Mouse (Mus musculus) 3T3-L1 (cell line): ENCODE data around the gene 1700003E16Rik.

Source experiments
- DNase-seq: peaks from one replicate; pipeline ENCODE4 v3.0.0-alpha.2; 2015; ENCODE audit warnings: low read depth, low spot score

1700003E16Rik gene

DNA sequence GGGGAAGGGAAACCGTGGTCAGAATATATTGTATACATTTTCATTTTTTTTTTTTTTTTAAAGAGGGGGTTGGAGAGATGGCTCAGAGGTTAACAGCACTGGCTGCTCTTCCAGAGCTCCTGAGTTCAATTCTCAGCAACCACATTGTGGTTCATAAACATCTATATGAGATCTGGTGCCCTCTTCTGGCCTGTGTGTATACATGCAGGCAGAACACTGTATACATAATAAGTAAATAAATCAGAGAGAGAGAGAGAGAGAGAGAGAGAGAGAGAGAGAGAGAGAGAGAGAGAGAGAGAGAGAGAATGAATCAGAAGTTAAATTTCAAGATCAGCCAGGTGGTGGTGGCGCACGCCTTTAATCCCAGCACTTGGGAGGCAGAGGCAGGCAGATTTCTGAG, 3.3 kb downstream of the 1700003E16Rik start:
- DNase-seq, result peak; percentile 92

DNA sequence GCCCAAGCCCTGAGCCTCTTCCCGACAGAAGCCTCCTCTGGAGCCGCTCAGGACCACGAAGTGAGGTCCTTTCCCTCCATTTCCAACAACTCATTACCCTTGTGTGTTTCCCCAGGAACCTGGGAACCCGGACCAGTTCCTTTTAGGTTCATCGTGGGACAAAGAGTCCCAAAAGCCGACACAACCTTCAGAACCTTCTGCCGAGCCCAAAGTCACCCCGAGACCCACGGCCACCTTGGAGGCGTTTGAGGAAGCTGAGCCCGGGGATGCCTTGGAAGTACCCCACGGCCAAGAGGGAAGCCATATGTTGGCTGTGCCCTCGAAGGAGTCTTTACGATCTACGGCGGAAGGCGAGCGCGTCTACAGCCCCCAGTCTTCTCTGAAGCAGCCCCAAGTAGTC, 5.2 kb downstream of the 1700003E16Rik start:
- DNase-seq, result no peak

DNA sequence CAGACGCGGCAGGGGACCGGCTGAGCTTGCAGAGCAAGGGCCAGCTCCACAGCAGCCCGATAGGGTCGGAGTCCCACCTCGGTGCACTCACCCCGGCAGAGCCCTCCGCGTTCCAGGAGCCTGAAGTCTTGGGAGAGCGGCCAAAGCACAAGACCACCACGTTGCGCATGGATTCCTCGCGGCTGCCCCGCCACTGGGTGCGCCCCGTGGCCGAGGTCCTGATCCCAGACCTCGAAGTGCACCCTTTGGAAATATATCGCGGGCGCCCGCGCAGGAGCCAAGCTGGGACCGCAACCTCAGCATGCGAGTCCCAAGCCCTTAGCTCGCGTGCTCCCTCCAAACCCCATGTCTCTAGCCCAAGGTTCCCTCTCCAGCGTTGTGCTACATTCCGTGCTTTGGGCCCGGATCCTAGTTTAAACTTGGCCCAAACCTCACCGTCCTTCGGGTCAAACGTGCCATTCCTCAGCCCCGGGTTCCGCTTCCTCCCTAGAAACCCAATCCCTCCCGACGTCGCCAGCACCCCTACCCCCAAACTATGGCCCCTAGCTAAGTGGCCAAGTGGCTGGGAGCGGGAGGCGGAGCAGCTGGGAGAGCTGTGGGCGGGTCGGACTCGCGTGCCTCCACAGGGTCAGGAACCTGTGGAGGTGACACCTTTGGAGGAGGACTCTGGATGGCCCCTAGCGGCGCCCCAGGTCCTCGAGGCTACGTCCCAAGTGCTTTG, 5.9 kb downstream of the 1700003E16Rik start:
- no peak for DNase-seq

DNA sequence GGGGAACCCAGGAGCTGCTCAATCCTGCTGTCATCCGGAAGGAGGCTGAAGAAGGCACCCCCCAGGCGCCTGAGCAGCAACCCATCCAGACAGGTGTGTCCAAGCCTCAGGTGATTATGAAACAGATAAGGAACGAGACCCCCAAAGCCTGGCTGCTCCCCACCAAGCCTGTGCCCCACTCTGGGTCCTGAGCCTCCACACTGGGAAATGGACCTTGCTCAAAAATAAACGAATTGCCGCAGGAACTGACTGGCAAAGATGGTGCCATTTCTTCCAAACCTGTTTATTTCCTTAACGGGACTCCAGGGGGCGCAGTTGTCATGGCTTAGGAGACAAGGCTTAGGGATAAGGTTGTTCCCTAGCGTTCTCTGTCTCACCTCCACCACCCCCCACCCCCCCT, 6.5 kb downstream of the 1700003E16Rik start:
- DNase-seq, result peak; percentile 82

DNA sequence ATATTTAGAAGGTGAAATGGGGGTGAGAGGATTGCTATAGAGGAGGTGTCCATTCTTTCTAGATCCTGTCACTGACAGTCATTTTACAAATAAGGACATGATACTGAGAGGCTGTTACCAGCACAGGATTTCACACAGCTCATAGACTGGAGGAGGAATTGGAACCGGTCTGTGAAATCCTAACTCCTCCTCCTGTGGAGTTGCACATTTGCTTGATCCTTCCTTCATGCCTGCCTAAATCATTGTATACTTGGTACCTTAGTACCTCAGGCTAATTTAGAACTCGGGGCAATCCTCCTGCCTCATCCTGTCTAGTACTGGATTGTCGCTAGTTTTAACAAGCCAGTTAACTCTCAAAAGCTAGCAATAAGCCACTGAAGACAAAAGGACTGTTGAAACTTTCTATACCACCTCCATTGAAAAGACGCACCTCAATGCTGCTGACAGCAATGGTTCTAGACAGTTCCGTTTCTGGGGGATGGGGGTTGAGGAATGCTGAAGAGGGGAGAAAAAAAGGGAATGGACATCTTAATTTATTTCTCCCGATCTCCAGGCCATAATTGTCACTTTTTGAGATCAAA, 8.9 kb downstream of the 1700003E16Rik start:
- peak; percentile 67 for DNase-seq

DNA sequence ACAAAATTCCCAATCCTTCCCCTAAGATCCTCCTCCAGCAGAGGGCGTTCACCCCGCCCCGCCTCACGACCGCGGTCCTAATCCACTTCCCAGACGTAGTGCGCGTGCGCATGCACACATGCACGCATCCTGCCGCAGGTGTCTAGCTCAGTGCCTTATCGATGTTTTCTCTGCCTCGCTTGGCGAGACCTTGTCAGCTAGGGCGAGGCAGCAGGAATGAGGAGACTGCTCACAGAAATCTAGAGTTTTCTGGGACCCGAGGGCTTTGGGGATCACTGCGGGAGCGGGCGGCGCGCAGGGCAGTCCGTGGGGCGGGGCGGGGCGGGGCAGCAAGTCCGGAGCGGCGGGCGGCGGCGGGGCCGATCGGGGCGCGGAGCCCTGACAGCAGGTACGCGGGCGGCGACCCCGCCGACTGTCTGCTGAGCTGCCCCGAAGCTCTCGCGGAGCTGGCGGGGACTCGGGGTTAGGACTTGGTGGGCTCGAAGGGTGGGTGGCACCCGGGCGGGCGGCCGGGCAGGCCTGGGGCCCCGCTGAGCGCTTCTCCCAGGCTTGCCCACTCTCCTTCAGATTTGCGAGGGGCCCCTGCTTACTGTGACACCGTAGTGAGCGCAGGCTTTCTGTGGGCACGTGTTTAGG, 9.5 kb downstream of the 1700003E16Rik start, which contains the start of gene Dctn1:
Gene Dctn1, plus strand, starts transcription at position 314 of the 636 bp plus-strand sequence.
- peak; percentile 97 for DNase-seq

DNA sequence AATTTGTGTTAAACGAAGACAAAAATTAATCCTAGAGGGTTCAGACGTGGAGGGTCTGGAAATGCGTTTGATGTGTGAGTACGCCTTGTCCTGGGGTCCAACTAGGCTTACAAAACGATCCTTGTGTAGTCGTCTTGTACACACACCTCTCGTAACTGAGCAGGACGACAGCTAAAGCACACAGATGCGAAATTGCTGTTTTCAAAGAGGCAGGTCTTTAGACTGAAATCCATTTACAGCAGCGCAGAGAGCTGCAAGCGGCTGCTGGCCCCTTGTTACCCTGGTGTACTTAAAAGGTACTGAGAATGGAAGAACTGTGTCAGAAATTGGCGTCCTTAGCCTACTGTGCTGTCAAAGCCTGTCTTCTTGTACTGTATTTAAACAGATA, 10.0 kb downstream of the 1700003E16Rik start:
- peak; percentile 63 for DNase-seq

DNA sequence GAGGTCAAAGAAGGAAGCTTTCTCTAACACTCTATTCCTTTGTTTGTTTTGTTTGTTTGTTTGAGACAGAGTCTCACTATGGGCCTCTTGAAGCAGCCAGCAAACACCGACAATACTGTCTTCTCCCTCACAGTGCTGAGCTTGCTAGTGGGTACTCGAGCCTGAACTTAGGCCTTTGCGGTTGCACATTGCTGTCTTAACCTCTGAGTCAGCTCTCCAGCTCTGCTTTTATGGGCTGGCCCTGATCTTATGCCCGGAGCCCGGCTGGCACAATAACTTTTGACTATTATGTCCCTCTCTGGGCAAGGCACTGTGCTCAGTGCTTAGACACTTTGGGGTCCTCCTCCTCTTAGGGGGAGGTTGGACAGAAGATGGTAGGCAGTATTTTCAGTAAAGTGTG, 13.7 kb downstream of the 1700003E16Rik start:
- DNase-seq, result peak; percentile 87

DNA sequence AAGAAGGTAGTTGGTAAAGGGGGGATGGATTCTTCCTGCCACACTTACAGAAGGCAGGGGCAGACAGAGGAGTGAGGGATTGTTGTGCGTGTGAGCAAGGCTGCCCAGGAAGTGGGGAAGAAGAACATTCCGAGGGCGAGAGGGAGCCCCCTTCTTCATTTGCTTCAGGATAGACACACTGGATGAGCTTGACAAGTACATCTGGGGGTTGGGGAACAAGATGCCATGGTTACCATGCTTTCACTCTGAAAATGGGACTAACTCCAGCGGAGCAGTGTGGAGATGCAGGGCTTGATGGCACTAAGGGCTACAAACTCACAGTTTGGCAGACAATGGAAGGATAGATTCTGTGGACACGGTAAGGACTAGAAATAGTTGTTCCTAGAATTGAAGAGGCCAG, 14.9 kb downstream of the 1700003E16Rik start:
- DNase-seq, result no peak

DNA sequence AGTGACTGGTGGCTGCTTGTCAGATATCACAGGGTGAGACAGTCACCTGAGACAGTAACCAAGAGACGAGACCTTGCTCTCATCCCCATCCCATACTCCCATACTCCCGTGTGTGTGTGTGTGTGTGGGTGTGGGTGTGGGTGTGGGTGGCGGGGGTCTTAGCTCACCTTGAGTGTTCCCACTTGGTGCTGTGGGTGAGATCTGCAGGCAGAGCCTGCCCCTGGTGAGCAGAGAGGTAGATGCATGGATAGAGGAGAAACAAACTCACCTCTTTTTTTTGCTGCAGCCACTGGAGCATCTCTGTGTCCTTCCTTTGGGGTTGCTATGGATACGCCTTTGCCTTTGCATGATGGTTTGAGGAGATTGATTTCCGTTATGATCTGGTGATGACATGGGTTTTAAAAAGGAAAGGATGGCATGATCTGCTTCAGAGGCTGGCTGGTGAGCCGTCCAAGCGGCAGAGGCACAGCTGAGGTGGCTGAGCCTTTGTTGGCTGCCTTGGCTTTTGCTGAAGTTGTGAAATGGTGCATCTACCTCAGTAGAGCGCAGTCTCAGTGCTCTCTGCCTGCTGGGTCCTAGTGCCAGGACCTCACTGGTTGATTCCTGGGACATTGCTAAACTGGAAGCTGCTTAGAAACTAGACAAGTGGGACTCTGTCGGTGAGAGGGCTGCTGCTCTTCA, 16.2 kb downstream of the 1700003E16Rik start:
- DNase-seq, result no peak

DNA sequence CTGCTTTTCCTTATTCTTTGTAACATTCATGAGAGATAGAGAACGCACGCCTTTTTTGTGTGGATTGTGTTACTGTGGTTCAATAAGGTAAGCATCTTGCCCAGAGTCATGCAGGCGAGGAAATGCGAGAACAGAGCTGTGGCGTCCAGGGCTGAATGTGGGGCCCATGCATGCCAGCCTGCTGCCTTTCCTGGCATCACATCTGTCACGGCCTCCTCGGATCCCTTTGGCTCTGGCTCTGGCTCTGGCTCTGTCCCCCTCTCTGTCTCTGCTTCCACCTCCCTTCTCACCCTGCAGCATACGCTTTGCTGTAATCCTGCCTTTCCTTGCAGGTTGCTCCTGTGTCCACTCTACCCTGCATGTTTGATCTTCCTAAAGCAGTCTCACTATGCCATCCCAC, 19.8 kb downstream of the 1700003E16Rik start:
- DNase-seq, result no peak

DNA sequence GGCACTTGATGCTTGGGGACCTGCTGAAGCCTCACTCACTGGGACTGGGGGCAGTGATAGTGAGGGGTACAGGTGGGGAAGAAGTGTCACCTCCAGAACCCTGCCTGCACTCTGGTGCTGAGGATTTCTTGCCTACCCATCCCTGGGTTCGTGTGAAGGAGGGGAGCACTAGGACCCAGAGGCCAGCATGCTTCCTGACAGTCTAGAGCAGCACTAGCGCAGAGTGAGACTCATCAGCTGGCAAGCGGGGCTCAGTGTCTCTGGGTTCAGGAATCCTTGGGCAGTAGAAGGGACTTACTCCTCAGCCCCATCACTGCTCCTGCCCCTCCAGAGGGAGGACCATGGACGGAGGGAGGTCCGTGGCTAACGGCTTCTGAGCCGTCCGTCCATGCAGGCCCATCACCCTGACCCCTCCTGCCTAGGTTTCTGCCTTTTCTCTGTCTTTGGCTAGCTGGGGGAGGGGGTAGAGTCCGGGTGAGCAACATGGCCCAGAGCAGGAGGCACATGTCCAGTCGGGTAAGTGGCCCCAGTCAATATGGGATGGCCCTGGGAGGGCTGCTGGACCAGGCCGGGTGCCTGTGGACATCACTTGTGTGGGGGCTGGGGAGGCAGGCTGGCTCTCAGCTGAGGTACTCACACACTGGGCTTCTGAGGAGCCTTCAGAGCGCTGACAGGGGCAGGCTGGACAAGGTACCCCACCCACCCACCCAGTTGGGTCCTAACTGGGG, 23.4 kb downstream of the 1700003E16Rik start:
- no peak for DNase-seq

DNA sequence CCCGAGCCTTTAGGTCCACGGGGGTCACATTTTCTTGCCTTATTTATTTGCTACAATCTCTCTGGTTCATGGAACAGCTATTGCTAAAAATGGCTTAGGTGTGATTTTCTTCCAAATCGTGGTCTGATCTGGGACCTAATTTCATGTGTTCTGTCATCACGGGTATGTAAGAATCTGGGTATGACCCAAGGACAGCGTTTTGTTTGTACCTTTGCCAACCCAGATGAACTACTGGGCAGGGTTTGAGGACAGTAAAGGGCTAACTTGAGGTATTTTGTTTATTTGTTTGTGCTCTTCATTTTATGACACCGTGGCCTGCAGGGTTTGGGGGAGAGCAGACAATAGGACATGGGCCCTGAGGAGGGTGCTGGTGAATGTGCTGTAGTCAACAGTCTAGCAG, 24.4 kb downstream of the 1700003E16Rik start:
- no peak for DNase-seq

DNA sequence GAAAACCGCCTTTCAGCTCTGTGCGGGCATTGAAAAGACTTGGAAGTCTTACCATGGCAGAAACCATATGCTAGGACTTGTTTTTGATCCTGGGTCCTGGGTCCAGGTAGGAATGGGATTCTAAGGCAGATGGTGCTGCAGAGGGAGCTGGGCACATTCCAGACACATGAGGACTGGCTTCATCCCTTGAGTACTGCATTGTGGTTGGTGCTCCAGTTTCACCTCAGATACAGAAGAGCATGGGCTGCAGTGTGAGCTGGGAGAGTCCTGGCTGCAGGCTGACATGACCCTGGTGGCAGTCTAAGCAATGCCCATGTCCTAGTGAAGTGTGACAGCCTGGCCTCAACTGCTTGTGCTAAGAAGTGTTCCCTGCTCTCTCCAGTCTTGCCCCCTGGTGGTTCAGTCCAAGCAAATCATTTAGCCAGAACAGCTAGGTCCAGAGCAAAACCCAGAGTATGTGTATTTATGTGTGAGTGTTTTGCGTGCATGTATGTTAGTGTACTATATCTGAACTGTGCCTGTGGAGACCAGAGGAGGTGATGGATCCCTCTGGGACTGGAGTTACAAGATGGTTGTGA, 28.7 kb downstream of the 1700003E16Rik start:
- DNase-seq, result peak; percentile 44

DNA sequence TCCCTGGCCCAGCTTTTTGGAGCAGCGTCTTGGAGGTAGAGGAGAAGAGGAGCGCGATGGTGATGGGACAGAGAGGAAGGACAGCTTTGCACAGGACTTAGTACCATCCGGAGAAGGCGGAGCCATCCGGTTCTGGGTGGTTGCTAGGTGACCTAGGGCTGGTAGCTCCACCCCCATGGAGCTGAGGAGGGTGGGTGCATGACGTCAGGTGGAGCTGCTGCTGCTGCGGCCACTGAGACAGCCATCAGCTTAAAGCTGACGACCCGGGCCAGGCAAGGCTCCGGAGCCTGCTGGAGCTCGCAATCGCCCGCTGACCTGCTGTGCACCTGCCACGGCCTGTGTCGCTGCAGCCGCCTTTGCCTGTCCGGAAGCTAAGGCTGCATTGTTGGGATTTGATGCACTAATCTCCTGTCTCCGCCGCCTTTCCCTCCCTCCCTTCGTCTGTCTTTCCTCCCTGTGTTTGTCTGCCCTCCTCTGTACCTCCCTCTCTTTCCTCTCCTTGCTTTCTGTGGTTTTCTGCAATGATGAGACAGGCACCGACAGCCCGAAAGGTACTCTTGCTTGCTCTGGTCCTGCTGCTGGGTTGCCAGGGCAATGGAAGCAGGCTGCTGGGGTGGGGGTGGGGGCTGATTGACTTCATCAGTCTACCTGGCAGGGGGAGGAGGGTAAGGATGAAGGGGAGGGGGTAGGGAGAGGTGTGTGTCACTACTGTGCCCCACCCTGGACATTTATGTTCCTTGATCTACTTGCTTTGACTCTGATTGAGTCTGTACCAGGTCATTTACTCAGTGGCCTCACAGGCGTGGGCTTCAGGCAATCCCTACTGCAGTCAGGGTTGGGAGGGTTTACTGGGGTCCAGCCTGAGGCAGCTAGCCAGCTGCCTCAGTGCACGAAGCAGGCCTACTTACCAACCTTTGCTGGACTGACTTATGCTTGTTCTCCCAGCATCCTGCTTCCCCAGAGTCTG, 30.0 kb downstream of the 1700003E16Rik start:
- DNase-seq, result no peak

DNA sequence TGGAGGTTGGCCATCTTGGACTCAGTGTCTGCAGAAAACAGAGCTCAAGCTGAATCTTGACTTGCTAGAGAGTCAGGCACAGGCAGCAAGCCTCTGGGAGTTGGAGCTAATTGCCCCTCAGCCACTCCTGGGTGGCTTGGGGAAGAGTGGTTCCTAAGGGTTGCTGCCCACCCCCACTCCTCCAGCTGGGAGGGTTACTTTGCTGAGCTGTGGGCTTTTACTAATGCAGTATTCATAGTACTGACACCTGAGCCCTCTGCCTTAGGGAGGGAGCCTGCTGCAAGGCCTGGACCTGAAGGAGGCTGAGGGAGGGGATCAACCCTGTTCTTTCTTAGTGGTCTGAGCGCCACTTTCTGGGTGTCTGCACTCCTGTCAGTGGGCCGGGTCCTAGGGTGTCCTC, 30.7 kb downstream of the 1700003E16Rik start:
- no peak for DNase-seq

DNA sequence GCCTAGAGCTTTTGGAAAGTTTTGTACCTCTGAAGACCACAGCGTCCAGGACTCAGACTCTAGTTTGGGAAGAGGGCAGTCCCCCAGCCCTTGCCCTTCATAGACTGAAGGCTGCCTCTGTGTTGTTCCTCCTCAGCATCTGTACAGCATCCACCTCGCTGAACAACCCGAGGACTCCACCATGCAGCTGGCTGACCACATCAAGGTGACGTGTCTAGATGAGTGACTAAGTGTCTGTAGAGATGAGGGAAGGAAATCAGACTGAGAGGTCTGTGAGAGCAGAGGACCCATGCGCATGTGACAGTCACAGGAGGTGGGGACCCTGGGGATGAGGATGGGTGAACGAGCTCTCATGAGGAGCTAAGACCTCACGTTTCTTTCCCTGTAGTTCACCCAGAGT, 37.4 kb downstream of the 1700003E16Rik start:
- DNase-seq, result no peak

DNA sequence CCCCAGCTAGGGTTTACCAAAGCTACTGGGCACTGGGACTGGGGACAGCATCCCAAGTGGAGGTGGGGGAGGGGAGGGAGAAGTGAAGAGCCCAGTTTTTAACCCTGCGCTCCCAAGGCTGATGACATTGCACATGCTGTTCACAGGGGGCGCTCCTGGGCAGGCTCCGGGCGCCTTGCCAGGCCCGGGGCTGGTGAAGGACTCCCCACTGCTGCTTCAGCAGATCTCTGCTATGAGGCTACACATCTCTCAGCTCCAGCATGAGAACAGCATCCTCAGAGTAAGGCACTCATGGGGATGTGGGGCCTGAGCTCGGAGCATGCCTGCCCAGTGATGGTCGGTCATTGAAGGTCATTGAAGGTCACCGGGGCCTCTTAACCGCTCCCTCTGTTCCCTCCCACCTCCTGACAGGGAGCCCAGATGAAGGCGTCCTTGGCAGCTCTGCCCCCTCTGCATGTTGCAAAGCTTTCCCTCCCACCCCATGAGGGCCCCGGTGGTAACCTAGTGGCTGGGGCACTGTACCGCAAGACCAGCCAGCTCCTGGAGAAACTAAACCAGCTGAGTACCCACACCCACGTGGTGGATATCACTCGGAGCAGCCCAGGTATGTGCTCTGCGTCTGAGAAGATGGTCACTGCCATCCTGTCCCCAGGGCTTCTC, 41.3 kb downstream of the 1700003E16Rik start:
- DNase-seq, result no peak

DNA sequence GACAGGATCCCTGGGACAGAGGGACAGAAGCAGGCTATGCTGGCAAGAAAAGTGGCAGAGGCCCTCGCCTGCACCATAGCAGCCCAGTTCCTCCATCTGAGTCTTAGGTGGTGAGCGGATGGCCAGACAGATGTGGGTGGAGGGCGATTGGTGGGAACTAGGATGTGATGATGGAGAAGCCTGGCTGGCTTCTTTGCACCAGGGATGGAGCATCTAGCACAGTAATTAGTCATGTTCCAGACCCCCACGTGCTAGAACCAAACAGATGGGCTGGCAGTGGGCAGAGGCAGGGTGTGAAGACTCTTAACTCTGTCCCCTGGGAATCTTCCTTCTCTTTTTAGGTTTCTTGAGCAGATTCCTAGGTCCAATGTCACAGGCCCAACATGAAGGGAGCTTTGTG, 47.1 kb downstream of the 1700003E16Rik start:
- no peak for DNase-seq

DNA sequence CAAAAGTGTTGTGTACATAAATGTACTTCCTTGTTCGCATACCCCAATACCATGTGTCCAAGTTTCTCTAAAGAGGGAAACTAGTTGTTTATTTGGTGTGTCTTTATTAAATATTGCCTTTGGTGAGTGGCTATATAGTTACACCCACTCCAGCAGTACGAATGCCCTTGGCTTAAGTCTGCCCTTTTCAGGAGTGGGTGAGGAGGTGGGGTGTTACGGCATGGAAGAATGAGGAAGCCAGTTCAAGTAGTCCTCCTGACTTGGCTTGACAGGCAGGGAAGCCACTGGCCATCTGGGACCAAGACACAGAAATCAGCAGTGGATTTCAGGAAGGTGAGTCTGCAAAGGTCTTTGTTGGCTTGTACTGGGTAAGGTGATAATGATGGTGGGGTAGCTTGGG, 49.6 kb downstream of the 1700003E16Rik start:
- no peak for DNase-seq
